Mouse (Mus musculus): ENCODE data around the gene Ggnbp2.

DNA sequence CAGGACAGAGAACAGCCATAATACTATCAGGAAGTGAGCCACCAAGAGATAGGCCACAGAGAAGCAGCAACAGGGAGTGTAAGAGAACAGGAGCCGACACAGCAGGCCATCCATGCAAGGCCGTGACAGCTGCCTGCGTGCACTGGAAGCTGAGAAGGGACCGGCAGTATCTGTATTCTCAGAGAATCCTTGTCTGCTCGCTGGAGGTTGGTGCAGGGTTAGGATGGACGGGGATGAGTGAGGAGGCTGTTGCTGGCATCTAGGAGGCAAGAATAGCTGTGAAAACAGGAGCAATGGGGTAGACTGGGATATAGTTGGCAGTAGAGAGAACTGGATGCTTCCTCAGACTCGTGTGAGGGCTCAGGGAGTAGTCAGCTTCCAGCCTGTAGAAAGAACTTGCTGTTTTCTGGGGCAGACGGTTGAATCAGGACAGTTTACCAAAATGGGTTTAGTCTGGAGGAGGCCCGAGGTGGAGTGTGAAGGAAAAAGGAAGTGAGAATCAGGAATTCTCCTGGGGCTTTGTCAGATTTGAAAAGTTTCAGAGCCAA lies 34.1 kb upstream of the Ggnbp2 start:
- TF ChIP-seq POLR2A (IDR thresholded peaks at IDR 0.05; ENCODE audit: low read depth, low read length) (no peak), CTCF (IDR thresholded peaks at IDR 0.05; ENCODE audit: extremely low read depth, insufficient read depth, insufficient read length, insufficient replicate concordance) (no peak)
